Mouse (Mus musculus) monocyte, adult 5-6 weeks (primary cell): ENCODE results near the gene Ptpro. TPM values are rescaled to one million over a fixed set of nuclear protein-coding genes. Genes with fewer than 3 reads are reported as not detected.

Experiments used
- ATAC-seq: fragments of 153-309, 156-312 bp; replicated peaks from 2 replicates; pipeline ENCODE4 v1.8.0; 2017; ENCODE audit warnings: mild to moderate bottlenecking; ENCODE audit not compliant: low TSS enrichment, insufficient number of reproducible peaks, severe bottlenecking, poor library complexity, low FRiP score
- total RNA-seq: library from RNA; stranded (forward); fragments of 200-1000, 200-491, 200-594 nt; gene quantifications from 3 replicates; pipeline ENCODE4 v1.2.3, GENCODE M21; 2017

Gene Ptpro
- total RNA-seq, result 81.9 to 157 TPM (median 138 TPM) in 3 replicates

- no peak for ATAC-seq
Observed at GRCm38 (mm10) chr6:137252194-137252886, at the start of gene Ptpro. Gene Ptpro, plus strand, starts transcription at chr6:137252319.

- ATAC-seq, result no peak
Observed at GRCm38 (mm10) chr6:137202661-137203060, 49.5 kb upstream of the Ptpro start.

- ATAC-seq, result no peak
Observed at GRCm38 (mm10) chr6:137205662-137206400, 46.3 kb upstream of the Ptpro start.

- ATAC-seq, result no peak
Observed at GRCm38 (mm10) chr6:137207126-137207525, 45.0 kb upstream of the Ptpro start.

- no peak for ATAC-seq
Observed at GRCm38 (mm10) chr6:137209992-137210391, 42.1 kb upstream of the Ptpro start.

- no peak for ATAC-seq
Observed at GRCm38 (mm10) chr6:137210991-137211390, 41.1 kb upstream of the Ptpro start.

- ATAC-seq, result no peak
Observed at GRCm38 (mm10) chr6:137211441-137211840, 40.7 kb upstream of the Ptpro start.

GRCm38 (mm10) chr6:137217841-137218463, 34.2 kb upstream of the Ptpro start:
- ATAC-seq, result no peak

GRCm38 (mm10) chr6:137252887-137253242, 746 bp downstream of the Ptpro start:
- ATAC-seq, result no peak

- no peak for ATAC-seq
Observed at GRCm38 (mm10) chr6:137253415-137253814, 1.3 kb downstream of the Ptpro start.

GRCm38 (mm10) chr6:137261033-137261432, 8.9 kb downstream of the Ptpro start:
- no peak for ATAC-seq

GRCm38 (mm10) chr6:137262087-137262486, 10.0 kb downstream of the Ptpro start:
- no peak for ATAC-seq

- ATAC-seq, result no peak
Observed at GRCm38 (mm10) chr6:137268019-137268418, 15.9 kb downstream of the Ptpro start.

GRCm38 (mm10) chr6:137268592-137268991, 16.5 kb downstream of the Ptpro start:
- no peak for ATAC-seq

- ATAC-seq, result no peak
Observed at GRCm38 (mm10) chr6:137272513-137272912, 20.4 kb downstream of the Ptpro start.

GRCm38 (mm10) chr6:137277587-137277994, 25.5 kb downstream of the Ptpro start:
- ATAC-seq, result no peak

GRCm38 (mm10) chr6:137279576-137279975, 27.5 kb downstream of the Ptpro start:
- no peak for ATAC-seq

- ATAC-seq, result no peak
Observed at GRCm38 (mm10) chr6:137281541-137282049, 29.5 kb downstream of the Ptpro start.

- no peak for ATAC-seq
Observed at GRCm38 (mm10) chr6:137282050-137282449, 29.9 kb downstream of the Ptpro start.

GRCm38 (mm10) chr6:137286376-137286775, 34.3 kb downstream of the Ptpro start:
- no peak for ATAC-seq
